Comparison of ENCODE assay signal across 8 mouse cellular contexts in the genomic region with DNA sequence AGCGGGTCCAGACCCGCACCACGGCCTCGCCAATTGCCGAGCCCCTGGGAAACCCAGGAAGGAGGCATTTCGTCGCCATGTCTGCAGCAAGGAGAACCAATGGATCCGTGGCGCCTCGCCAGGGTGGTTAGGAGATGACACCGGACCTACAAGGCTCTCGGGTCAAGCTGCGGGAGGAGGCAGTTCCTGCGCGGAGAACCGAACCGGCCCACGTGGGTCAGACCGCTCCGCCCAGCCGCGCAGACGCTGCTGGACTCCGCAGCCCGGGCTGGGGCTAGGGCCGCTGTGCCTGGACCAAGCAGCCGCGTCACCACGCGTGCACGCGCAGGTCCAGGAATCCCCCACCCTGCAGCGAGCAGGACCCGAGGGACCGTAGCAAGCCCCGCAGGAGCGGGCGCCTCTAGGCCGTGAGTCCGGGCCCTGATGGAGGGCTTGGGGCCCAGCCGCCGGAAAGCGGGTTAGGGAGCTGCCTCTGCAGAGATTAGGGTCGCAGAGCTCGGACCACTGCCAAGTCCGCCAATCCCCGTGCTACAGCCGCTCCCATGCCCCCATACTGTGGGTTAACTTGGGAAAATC. TPM values are rescaled to one million over a fixed set of nuclear protein-coding genes. Genes with fewer than 3 reads are reported as not detected.
A peak's percentile ranks its signal among the peaks of the same experiment; 100 is the strongest.
DNase-seq lines count a peak whose midpoint lies in the region; ATAC-seq and TF ChIP-seq lines count a peak whose summit lies in the region.

A gene (plus strand): TSS at position 213 of the 576 bp plus-strand sequence.

- ATAC-seq in erythroblast, adult 5-6 weeks (replicated peaks; ENCODE audit: low FRiP score, poor library complexity, severe bottlenecking), result no peak
- ATAC-seq in embryonic facial prominence, embryonic 15.5 days (ENCODE audit: insufficient number of reproducible peaks, low FRiP score, low TSS enrichment, low read depth), result peak; percentile 89
- ATAC-seq in kidney, embryonic 14.5 days (ENCODE audit: low FRiP score, low TSS enrichment), result peak; percentile 91
- peak; percentile 91 for ATAC-seq in limb, embryonic 14.5 days (ENCODE audit: low FRiP score, low read depth)
- ATAC-seq in midbrain, embryonic 15.5 days (replicated peaks), result peak; percentile 94

- no peaks in the 10 kb centered on the region for H3K36me3 ChIP-seq in erythroblast, embryonic 14.5 days (ENCODE audit: control insufficient read depth)
- peaks cover 2% of the 10 kb centered on the region; the same call in 1 of the 2 replicates for H3K36me3 ChIP-seq in embryonic facial prominence, embryonic 15.5 days
- H3K36me3 ChIP-seq in heart, embryonic 10.5 days, result 0 out of 2 replicates have a peak, but pooled peaks cover 4% of the 10 kb centered on the region
- no peaks in the 10 kb centered on the region for H3K36me3 ChIP-seq in kidney, embryonic 14.5 days (ENCODE audit: control insufficient read depth, insufficient read depth, low read length)
- H3K36me3 ChIP-seq in limb, embryonic 14.5 days (ENCODE audit: control insufficient read depth, insufficient read depth, low read length), result peaks cover 4% of the 10 kb centered on the region; the same call in 1 of the 2 replicates
- no peaks in the 10 kb centered on the region for H3K36me3 ChIP-seq in midbrain, embryonic 15.5 days (replicated peaks)

- H3K4me3 ChIP-seq in erythroblast, embryonic 14.5 days (replicated peaks), result peak within 1 kb of the TSS; percentile 52
- peak within 1 kb of the TSS; percentile 68 for H3K4me3 ChIP-seq in embryonic facial prominence, embryonic 15.5 days (replicated peaks)
- H3K4me3 ChIP-seq in heart, embryonic 10.5 days, result peak within 1 kb of the TSS; percentile 81
- peak within 1 kb of the TSS; percentile 49 for H3K4me3 ChIP-seq in kidney, embryonic 14.5 days (ENCODE audit: low read length)
- peak within 1 kb of the TSS; percentile 68 for H3K4me3 ChIP-seq in limb, embryonic 14.5 days (replicated peaks; ENCODE audit: low read length)
- H3K4me3 ChIP-seq in midbrain, embryonic 15.5 days, result peak within 1 kb of the TSS; percentile 60

- peak within 1 kb of the TSS; percentile 88 for H3K4me2 ChIP-seq in embryonic facial prominence, embryonic 15.5 days (replicated peaks)
- H3K4me2 ChIP-seq in kidney, embryonic 14.5 days (replicated peaks; ENCODE audit: low read depth, low read length), result peak within 1 kb of the TSS; percentile 89
- peak within 1 kb of the TSS; percentile 79 for H3K4me2 ChIP-seq in limb, embryonic 14.5 days (replicated peaks; ENCODE audit: low read depth, low read length, severe bottlenecking)
- peak within 1 kb of the TSS; percentile 80 for H3K4me2 ChIP-seq in midbrain, embryonic 15.5 days

- no peaks in the 10 kb centered on the region for H3K9me3 ChIP-seq in erythroblast, embryonic 14.5 days (ENCODE audit: control insufficient read depth, low read length)
- no peaks in the 10 kb centered on the region for H3K9me3 ChIP-seq in embryonic facial prominence, embryonic 15.5 days (replicated peaks)
- no peaks in the 10 kb centered on the region for H3K9me3 ChIP-seq in heart, embryonic 10.5 days
- H3K9me3 ChIP-seq in kidney, embryonic 14.5 days (ENCODE audit: control insufficient read depth, low read length), result no peaks in the 10 kb centered on the region
- H3K9me3 ChIP-seq in limb, embryonic 14.5 days (ENCODE audit: control insufficient read depth, low read length), result no peaks in the 10 kb centered on the region
- H3K9me3 ChIP-seq in midbrain, embryonic 15.5 days, result peaks cover 2% of the 10 kb centered on the region; the same call in 1 of the 2 replicates

- peak within 1 kb of the TSS; percentile 68; the same call in 1 of the 2 replicates for H3K27ac ChIP-seq in embryonic facial prominence, embryonic 15.5 days (replicated peaks)
- H3K27ac ChIP-seq in heart, embryonic 10.5 days, result peak within 1 kb of the TSS; percentile 89
- H3K27ac ChIP-seq in kidney, embryonic 14.5 days (ENCODE audit: low read depth, low read length), result 0 out of 2 replicates have a peak within 1 kb of the TSS, but pooled peaks have one; percentile 51
- peak within 1 kb of the TSS; percentile 65 for H3K27ac ChIP-seq in limb, embryonic 14.5 days (replicated peaks; ENCODE audit: low read depth, low read length)
- H3K27ac ChIP-seq in midbrain, embryonic 15.5 days, result peak within 1 kb of the TSS; percentile 47

- under 1% methylated on average over 48 of the region's 48 CpGs for WGBS in embryonic facial prominence, embryonic 15.5 days
- WGBS in heart, embryonic 10.5 days, result under 1% methylated on average over 47 of the region's 48 CpGs
- under 1% methylated on average over 47 of the region's 48 CpGs for WGBS in kidney, embryonic 14.5 days
- under 1% methylated on average over 46 of the region's 48 CpGs for WGBS in limb, embryonic 14.5 days
- under 1% methylated on average over 48 of the region's 48 CpGs for WGBS in midbrain, embryonic 15.5 days

- H3K27me3 ChIP-seq in erythroblast, embryonic 14.5 days (ENCODE audit: control insufficient read depth), result peaks cover 26% of the 10 kb centered on the region
- H3K27me3 ChIP-seq in embryonic facial prominence, embryonic 15.5 days, result no peaks in the 10 kb centered on the region
- peaks cover 13% of the 10 kb centered on the region; the same call in 1 of the 2 replicates for H3K27me3 ChIP-seq in heart, embryonic 10.5 days (ENCODE audit: insufficient read depth, poor library complexity, severe bottlenecking)
- H3K27me3 ChIP-seq in kidney, embryonic 14.5 days (ENCODE audit: control insufficient read depth, insufficient read depth, low read length), result no peaks in the 10 kb centered on the region
- no peaks in the 10 kb centered on the region for H3K27me3 ChIP-seq in limb, embryonic 14.5 days (ENCODE audit: control insufficient read depth, insufficient read depth, low read length)
- H3K27me3 ChIP-seq in midbrain, embryonic 15.5 days (replicated peaks), result peaks cover 44% of the 10 kb centered on the region

- peak within 1 kb of the TSS; percentile 79 for H3K9ac ChIP-seq in embryonic facial prominence, embryonic 15.5 days
- H3K9ac ChIP-seq in kidney, embryonic 14.5 days (ENCODE audit: low read depth, low read length), result peak within 1 kb of the TSS; percentile 76
- H3K9ac ChIP-seq in limb, embryonic 14.5 days (ENCODE audit: low read depth, low read length, severe bottlenecking), result peak within 1 kb of the TSS; percentile 90
- peak within 1 kb of the TSS; percentile 73 for H3K9ac ChIP-seq in midbrain, embryonic 15.5 days

- peaks cover 7% of the 10 kb centered on the region for H3K4me1 ChIP-seq in erythroblast, embryonic 14.5 days (ENCODE audit: control insufficient read depth)
- H3K4me1 ChIP-seq in embryonic facial prominence, embryonic 15.5 days, result 0 out of 2 replicates have a peak, but pooled peaks cover 3% of the 10 kb centered on the region
- peaks cover 4% of the 10 kb centered on the region; the same call in 1 of the 2 replicates for H3K4me1 ChIP-seq in heart, embryonic 10.5 days
- H3K4me1 ChIP-seq in kidney, embryonic 14.5 days (ENCODE audit: control insufficient read depth, insufficient read depth, low read length), result no peaks in the 10 kb centered on the region
- H3K4me1 ChIP-seq in limb, embryonic 14.5 days (ENCODE audit: control insufficient read depth, insufficient read depth, low read length), result no peaks in the 10 kb centered on the region
- H3K4me1 ChIP-seq in midbrain, embryonic 15.5 days, result no peaks in the 10 kb centered on the region

- DNase-seq in heart, embryonic 10.5 days (ENCODE audit: low spot score), result peak; percentile 88
- DNase-seq in limb, embryonic 14.5 days (ENCODE audit: low spot score), result peak; percentile 52
- peak; percentile 18 to 55 for DNase-seq in spleen, postnatal 10 days (ENCODE audit: low spot score in 2 of 2)

- peak; percentile 29; the same call in 1 of the 2 replicates for TF ChIP-seq POLR2A in limb, embryonic 14.5 days (IDR thresholded peaks at IDR 0.05; ENCODE audit: borderline replicate concordance, extremely low read depth, insufficient read depth, insufficient read length)

RNA-seq across cellular contexts. Expression of the gene that starts here (rescaled TPM):
- polyA plus RNA-seq in erythroblast, embryonic 14.5 days (2012), result not detected in 2 replicates
- total RNA-seq in erythroblast, adult 5-6 weeks (2015; ENCODE audit: low replicate concordance), result 1.2 TPM in 1 of 2 replicates, not detected in the other
- 0.09 TPM in 1 of 2 replicates, not detected in the other for total RNA-seq in erythroblast, adult 5-6 weeks (2017; ENCODE audit: low replicate concordance)
- polyA plus RNA-seq in embryonic facial prominence, embryonic 15.5 days (2015; fragmentation: Nextera tagmentation; extraction: Ambion mirVana), result 4.7 and 5.2 TPM in 2 replicates
- 1.1 and 1.6 TPM in 2 replicates for polyA plus RNA-seq in heart, embryonic 10.5 days (2016; fragmentation: Nextera tagmentation; extraction: Ambion mirVana)
- polyA plus RNA-seq in kidney, embryonic 14.5 days (2014; fragmentation: Nextera tagmentation; extraction: Ambion mirVana), result 2.4 and 2.6 TPM in 2 replicates
- polyA plus RNA-seq in limb, embryonic 14.5 days (2012; rRNA removed), result 11.7 and 12.1 TPM in 2 replicates
- 4.8 and 5.4 TPM in 2 replicates for polyA plus RNA-seq in limb, embryonic 14.5 days (2014; fragmentation: Nextera tagmentation; extraction: Ambion mirVana)
- 16.3 and 16.6 TPM in 2 replicates for polyA plus RNA-seq in midbrain, embryonic 15.5 days (2015; fragmentation: Nextera tagmentation; extraction: Ambion mirVana)

Comparison
In these comparisons a context has a peak if more than half of its experiments do, and no peak if none do; other contexts are left out.
1. DNase-seq: peak in every context shown above with its lines; median percentile 88 in heart, embryonic 10.5 days; 52 in limb, embryonic 14.5 days; 36 in spleen, postnatal 10 days.